Mouse (Mus musculus) adrenal gland (tissue): ENCODE measurements around the gene Mmp23.
"Not testable (repeated sequence)": the region's sequence is repeated elsewhere in the genome, so short reads cannot be mapped to it uniquely, and the experiment has no call there.

Source experiments
- intact Hi-C: fragments of 180-260 bp; cut with DNase I; formaldehyde crosslinking; loops from one replicate; pipeline ENCODE4 v1.15.1; 2025

Gene Mmp23

DNA sequence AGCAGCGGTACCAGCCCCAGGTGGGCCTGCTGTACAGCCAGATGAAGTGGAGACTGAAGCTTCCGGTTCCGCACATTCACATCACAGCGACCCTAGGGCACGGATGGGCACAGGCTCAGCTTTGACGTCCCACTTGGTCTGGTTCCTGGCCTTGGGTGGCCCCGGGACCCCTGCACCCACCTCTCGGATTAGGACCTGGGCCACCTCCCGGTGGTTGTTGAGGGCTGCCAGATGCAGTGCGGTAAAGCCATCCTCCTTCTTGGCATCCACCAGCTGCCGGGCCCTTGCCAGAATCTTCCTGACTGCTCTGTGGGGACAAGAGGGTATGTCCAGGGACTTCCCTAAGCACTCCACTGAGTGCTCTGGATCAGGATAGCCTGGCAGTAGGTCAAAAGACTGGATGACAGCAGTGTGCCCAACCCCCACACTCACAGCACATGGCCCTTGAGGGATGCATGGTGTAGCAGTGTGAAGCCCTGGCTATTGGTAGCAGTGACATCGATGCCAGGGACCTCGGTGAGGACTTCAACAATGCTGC, 3.1 kb upstream of the Mmp23 start:
- intact Hi-C loops = no loop called here

DNA sequence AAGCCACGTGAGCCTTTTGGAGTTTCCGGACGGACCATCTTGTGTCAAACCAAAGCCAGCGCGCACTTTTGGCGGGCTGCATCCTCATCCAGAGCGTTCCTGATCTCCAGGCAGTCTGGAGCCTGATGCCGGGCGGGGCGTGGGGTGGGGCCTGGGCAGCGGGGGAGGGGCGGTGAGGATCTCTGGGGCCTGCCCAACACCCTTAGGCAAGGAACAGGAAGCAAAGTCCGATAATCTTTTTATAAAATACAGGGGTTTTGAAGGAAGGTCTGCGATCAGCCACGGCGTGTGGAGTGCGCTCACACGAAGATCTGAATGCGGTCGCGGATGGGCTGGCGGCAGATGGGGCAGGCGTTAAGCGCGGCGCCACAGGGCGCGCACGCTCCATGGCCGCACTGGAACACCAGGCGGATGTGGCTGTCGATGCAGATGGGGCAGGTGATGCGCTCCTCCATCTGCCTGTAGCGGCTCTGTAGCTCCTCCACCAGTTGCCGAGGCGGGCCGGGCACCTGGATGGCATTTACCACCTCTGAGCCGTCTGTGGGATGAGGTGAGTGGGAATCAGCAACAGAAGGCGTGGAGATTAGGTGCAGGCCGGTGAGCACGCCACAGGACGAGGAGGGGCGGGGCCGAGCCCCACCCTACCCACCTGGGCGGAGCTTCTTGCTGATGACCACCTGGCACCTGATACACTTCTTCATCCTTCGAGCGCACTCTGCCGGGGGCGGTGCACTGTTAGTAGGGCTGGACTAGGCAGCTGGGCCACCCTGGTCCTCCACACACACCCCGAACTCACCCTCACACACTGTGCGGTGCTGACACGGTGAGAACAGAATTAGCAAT, 1.5 kb upstream of the Mmp23 start:
- intact Hi-C loops = no loop called here

DNA sequence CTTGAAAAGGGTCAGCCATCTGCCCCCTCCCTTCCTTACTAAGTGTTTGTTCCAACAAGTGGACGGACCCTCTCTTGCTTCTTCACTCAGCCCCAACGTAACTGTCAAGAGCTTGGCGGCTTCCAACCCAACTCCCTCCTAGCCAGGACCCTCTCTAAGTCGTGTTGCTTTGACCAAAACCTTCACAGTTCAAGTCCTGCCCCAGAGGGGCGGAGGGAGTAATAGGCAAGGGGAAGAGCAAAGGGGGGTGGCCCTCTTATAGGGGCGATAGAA, 935 bp upstream of the Mmp23 start:
- intact Hi-C loops = no loop called here

DNA sequence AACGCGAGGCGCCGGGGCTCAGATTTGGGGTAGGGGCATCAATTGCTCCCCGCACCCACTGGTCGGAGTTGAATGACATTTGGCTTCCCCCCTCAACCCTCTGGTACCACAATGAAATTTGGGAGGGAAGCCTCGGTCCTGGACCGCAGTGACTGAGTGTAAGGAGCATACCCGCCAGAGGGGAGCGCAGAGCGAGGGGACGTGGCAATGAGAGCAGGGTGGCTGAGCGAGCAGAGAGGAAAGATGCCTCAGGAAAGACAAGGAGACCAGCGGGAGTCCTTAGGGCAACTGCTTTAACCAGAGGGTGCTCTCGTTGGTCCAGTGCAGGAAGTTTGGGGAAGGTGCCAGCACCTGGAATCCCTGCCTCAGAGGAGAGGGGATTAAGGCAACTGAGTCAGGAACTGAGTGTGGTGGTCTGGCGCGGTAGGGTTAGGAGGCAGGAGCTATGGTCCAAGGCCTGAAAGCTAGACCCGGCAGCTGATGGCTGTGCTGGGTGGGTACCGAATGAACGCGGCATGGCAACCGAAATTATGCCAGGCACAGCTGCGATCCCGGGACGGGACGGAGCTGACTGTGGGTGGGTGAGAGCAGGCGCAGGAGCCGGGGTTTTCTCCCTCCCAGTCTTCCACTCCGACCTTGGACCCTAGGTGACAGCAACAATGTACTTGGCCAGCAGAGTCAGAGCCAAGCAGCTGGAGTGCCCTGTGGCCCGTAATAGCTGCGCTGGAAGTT, 433 bp upstream of the Mmp23 start:
- intact Hi-C loops = no loop called here

DNA sequence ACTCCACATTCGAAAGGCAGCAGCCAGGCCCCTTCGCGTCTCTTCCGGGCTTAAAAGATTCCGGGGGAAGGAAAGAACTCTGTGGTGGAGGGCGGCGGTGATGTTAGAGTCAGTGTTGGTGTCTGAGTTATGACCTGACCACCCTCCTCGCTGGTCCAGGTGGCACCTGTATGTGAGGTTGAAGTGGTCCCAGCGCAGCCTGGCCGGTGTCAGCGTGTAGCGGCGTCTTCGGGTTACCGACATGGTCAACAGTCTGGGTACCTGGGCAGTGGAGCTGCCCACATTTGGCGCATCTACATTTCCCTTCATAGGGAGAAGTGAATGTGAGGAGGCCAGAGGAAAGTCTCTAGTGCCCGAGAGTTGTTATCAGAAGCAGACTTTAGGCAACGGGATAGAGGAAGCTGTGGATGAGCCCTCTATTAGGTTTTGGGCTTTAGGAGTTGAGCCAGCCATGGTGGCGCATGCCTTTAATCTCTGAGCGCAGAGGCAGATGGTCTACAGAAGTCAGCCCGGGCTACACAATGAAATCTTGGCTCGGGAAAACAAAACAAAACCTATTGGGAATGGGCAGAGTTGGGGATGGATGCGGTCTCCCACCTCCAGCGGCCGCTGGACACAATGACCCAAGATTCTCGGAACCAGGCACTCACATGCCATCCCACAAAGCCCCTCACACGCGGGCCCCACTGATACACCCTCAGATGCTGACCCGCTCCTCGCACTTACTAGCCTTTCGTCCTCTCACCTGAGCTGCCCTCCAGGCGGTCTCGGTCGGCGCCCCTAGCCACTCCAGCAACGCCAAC, 700 bp downstream of the Mmp23 start:
- intact Hi-C loops = no loop called here

DNA sequence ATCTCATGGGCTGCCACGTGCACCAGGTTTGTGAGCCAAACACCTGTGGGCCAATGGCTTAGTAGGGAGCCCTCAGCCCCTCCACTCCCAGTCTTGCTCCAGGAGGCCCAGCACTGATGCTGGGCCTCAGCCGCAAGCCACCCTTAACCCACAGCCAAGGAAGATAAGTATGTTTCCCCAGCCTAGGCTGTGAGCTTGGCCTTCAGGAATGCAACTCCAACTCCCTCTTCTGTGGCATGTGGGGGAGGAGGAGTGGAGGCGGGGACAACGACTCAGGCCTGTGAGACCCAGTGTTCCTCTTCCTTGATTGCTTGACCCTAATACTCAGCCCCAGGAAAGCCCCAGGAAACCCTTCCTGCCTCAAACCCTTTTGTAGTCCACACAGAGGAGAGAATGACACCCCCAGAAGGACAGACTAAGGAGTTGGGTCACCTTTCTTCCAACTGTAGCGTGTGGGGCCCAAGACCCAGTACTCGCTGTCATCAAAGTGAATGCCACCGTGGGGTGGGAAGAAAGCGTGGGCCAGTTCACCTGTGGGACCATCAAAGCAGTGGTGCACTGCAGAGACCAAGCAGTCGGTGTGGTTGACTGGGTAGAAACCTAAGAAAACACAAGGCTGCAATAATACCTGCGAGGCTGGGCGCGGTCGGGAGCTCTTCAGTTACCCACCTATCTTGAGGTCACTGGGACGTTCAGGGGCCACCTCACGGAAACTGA, 1.5 kb downstream of the Mmp23 start:
- intact Hi-C loops = no loop called here

DNA sequence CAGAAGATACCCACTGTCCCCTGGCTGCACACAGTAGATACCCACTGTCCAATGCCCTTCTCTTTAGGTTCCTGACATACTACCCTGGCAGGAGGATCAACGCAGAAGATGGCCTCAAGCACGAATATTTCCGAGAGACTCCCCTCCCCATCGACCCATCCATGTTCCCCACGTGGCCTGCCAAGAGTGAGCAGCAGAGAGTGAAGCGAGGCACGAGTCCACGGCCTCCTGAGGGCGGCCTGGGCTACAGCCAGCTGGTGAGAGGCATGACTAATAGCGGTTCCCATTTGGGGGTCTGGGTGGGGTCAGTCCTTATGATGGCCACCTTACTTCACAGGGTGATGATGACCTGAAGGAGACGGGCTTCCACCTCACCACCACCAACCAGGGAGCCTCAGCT, 3.8 kb downstream of the Mmp23 start:
- intact Hi-C loops = no loop called here

DNA sequence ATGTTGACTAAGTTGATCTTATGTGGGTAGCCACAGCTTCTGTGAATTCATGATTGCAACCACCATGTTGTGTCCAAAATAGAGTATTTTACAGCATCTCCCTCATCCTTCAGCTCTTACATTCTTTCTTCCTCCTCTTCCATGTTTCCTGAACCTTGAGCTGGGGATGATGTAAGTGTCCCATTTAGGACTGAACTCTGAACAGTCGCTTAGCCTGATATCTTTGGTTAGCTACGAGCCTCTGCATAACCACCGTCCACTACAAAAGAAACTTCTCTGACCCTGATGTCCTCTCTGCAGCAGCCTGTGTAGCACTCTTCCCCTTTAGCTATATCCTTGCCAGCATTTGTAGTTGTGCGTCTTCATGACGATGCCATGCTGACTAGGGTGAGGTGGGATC, 7.5 kb downstream of the Mmp23 start:
- intact Hi-C loops = no loop called here

DNA sequence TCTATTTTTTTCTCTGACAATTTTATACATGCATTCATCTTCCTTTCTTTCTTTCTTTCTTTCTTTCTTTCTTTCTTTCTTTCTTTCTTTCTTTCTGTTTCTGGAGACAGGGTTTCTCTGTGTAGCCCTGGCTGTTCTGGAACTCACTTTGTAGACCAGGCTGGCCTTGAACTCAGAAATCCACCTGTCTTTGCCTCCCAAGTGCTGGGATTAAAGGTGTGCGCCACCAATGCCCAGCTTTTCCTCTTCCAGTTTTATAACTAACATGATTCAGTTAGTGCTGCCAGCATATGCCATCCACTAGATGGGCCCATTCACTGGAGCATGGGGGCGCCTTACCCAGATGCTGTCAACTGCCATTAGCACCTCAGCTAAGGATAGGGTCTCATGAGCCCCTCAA, 7.9 kb downstream of the Mmp23 start, which contains the start of gene Gm10563:
Gene Gm10563, minus strand, starts transcription at position 101 of the 400 bp plus-strand sequence.
- intact Hi-C loops = not testable (repeated sequence)

DNA sequence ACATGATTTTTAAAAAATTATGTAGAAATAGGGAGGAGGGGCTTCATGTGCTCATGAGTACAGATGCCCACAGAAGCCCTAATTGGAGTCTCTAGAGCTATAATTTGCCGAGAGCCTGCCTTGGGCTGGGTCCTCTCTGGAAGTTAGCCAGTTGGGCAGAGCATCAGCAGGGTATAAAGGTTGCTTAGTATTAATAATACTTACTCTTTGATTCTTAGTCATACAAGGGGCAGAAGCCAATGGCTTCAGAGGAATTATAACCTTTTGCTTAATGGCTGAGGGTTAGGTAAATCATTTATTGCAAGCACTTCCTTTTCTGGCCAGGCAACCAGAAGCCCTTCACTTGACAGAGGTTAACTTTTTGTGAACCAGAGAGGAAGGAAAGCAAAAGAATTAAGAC, 9.7 kb downstream of the Mmp23 start:
- intact Hi-C loops = no loop called here

DNA sequence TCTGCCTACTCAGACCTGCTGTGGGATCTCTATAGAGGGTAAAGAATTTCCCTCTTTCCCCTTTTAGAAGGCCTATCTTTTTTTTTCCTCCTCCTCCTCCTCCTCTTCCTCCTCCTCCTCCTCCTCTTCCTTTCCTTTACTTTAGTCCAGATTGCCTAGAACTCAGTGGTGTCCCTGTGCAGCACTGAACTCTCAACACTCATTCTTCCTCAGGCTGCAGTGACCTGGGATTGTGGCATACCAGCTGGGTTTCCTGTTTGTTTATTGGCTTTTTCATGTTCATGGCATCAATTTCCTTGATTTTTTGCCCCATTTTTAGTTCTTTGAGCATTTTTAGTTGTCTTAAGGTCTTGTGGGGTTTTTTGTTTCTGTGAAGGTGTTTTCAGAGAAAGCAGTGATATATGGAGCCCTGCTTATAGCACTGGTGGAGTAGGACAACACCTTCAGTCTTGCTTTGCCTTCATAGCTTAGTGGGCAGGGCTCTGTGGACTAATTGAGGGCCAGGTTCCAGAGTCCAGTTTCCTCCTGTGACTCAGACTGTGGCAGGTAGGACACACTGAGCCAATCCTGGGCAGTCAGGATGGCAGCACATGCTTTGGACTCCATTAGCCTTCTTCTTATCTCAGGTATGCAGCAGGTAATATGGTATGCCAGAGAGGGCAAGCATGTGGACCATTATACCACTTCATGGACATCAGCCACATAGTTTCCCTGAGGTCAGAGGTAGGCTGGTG, 17.3 kb downstream of the Mmp23 start:
- intact Hi-C loops = no loop called here

DNA sequence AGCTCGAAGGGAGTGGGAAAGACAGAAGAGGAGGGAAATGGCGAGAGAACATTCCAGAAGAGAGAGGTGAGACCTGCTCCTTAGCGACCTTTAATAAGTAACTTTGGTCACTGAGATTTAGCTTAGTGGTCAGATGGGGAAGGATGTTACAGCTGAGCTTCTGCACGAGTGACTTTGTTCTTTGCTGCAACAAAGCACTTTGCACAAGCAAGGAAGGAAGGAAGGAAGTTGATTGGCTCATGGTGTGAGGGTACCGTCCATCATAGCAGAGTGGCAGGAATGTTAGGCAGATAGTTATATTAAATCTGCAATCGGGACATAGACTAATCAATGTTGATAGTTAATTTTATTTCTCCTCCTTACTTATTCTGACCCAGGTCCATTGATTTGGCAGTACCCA, 22.9 kb downstream of the Mmp23 start:
- intact Hi-C loops = no loop called here

DNA sequence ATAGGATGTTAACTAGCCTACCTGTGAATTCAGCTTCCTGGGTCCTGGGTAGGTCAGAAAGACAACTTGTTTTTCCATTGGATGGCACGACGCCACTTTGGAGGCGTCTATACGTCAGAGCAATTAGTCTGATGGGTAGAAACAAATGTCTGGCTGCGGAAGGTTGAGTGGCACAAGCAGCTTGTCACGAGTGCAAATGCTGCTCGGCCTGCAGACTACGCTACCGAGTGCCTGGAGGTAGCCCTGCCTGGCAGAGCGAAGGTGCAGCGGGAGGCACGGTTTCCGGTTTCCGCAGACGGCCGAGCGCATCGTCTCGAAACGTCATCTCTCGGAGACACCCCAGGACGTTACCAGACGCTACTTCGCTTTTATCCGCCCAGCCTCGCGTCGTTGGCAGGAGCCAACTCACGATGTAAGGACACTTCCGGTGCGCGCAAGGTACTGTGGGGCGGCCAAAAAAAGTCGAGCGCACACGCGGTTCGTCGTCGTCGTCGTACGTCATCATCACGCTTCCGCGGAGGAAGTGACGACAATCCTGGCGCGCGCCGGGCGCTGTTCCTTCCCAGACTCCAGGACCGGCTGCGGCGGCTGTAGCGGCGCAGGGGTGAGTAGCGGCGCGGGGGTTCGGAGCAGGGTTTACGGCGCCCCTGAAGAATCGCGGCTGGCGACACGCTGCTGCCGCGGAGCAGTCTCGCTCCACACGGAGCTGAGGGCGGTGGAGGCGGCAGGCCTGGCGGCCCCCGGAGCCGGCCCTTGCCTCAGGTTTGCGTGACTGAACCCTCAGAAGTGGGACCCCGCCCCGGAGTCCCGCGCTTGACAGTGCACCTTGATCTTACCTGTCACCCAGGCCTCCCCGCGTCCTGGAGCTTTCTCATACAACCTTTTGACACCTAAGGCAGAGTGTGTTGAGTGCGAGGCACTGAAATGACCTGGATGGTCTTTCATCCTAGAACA, 28.6 kb downstream of the Mmp23 start, which contains the start of gene Cdk11b:
Gene Cdk11b, plus strand, starts transcription at position 517 of the 954 bp plus-strand sequence.
- intact Hi-C loops = no loop called here

DNA sequence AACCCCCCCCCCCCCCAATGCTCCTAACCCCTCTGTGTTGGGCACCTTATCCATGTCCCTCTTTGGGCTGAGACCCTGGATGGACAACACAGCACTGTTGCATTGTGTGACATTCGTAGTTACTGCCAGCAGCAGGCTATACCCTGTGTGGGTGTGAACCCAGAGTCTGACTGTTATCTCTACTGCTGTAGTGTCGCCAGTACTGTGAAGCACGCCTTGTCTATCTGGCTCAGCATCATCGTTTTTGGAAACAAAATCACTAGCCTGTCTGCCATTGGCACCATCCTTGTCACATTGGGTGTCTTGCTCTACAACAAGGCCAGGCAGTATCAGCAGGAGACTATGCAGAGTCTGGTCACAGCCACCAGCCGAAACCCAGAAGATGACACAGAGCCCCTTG, 34.9 kb downstream of the Mmp23 start:
- intact Hi-C loops = no loop called here

DNA sequence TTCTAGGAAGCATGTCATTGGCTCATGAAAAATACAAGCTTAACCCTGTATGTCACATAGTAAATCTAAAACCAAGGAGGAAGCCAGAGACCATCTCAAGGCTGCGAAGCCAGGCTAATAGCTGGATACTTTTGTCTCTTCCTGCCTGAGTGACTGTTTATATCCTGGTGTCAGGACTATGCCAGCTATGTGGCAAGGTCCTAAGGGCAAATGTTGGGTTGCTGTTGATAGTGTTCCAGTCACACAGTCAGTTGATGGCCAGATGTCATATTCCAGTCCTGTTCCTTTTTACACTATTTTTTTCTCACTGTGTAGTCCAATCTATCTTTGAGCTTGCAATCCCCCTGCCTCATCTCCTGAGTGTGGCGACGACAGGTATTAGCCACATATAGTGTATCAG, 39.9 kb downstream of the Mmp23 start:
- intact Hi-C loops = no loop called here

DNA sequence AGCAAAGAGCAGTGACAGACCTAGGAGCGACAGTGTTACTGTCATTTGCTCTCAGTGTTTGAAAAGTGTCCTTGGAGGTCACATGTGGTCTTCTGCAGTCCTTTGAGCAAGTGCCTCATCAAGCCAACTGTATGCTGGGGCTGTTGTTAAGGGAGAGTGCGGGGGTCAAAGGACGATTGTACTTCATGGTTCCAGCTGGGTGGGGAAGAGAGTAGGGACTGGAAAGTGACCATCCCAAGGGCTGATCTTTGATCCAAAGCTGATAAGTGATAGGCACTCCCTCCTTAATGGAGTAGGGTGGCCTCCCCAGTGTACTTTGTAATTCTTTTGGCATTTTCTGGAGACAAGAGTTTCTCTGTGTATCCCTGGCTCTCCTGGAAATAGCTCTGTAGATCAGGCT, 41.3 kb downstream of the Mmp23 start:
- intact Hi-C loops = no loop called here

DNA sequence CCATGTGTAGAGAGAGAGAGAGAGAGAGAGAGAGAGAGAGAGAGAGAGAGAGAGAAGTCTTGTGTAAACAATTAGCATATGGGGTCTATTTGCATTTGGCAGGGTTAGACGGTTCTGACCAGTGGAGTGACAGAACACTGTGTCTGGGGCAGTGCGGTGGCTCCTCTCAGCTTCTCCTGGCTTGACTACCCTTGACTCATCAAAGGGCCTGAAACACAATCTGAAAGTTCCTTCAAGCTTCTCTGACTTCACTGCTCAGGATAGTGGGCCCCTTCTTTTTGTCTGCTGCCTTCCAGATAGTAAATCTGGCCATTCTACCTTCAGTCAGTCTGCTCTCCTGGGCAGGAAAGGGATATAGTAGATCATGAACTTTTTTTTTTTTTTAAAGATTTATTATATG, 46.4 kb downstream of the Mmp23 start:
- intact Hi-C loops = no loop called here

DNA sequence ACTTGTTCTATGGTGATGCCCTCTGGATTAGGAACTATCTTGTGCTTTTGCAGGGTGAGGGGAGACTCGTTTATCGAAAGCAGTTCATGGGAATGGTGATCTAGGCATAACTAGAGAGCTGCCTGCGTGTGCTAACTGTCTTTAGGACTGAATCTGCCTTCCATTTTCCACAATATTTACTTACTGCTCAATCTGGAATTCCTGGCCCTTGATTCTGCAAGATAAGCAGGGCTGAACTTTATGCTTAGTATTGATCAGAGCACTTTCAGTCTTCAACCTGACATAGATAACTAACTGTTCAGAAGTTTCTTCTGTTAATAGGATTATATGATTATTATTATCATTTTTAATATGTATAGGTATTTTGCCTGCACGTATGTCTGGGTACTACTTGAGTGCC, 48.1 kb downstream of the Mmp23 start:
- intact Hi-C loops = no loop called here

DNA sequence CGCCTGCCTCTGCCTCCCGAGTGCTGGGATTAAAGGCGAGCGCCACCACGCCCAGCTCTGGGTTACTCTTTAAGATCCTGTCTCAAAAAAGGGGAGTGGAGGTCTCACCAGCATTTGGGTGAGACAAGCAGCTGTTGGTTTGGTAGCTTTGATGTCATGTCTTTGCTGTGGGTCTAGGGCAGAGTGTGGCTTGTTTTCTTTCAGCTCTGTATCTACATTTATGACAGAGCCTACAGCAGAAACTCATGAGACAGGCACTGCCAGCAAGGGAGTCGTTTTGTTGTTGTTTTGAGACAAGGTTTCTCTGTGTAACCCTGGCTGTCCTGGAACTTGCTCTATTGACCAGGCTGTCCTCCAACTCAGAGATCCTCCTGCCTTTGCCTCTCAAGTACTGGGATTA, 49.4 kb downstream of the Mmp23 start:
- intact Hi-C loops = loop anchor here (5.0 kb wide), 1 partner anchor 42 kb away; the partner anchor contains the start of gene Nadk
